Mouse (Mus musculus) liver, embryonic 15.5 days (tissue): ENCODE measurements around the gene Adamts13. TPM values are rescaled to one million over a fixed set of nuclear protein-coding genes. Genes with fewer than 3 reads are reported as not detected.
A peak's percentile ranks its signal among the peaks of the same experiment; 100 is the strongest.

Source experiments
- ATAC-seq: fragments of 200-750 bp; cut with Nextera tagmentation; 2 replicates; pipeline ENCODE4 v1.8.0; 2017; ENCODE audit warnings: moderate number of reproducible peaks, mild to moderate bottlenecking, moderate library complexity; ENCODE audit not compliant: insufficient read depth
- H3K27ac ChIP-seq: fragments of 300-500 bp; sonication (generic); replicated peaks from 2 replicates; pipeline ENCODE4 v1.5.1; 2015; ENCODE audit warnings: mild to moderate bottlenecking, inconsistent platforms
- H3K27me3 ChIP-seq: fragments of 300-500 bp; sonication (generic); 2 replicates; pipeline ENCODE4 v1.6.1; 2015; ENCODE audit warnings: mild to moderate bottlenecking, inconsistent platforms
- H3K36me3 ChIP-seq: fragments of 300-500 bp; sonication (generic); replicated peaks from 2 replicates; pipeline ENCODE4 v1.6.1; 2015; ENCODE audit warnings: moderate library complexity, mild to moderate bottlenecking, inconsistent platforms
- H3K4me1 ChIP-seq: fragments of 300-500 bp; sonication (generic); replicated peaks from 2 replicates; pipeline ENCODE4 v1.6.1; 2015; ENCODE audit warnings: inconsistent platforms
- H3K4me2 ChIP-seq: fragments of 300-500 bp; sonication (generic); 2 replicates; pipeline ENCODE4 v1.6.1; 2015; ENCODE audit warnings: moderate library complexity, mild to moderate bottlenecking, inconsistent platforms
- H3K4me3 ChIP-seq: fragments of 300-500 bp; sonication (generic); replicated peaks from 2 replicates; pipeline ENCODE4 v1.5.1; 2015; ENCODE audit warnings: mild to moderate bottlenecking, inconsistent platforms
- H3K9ac ChIP-seq: fragments of 300-500 bp; sonication (generic); 2 replicates; pipeline ENCODE4 v1.6.1; 2015; ENCODE audit warnings: moderate library complexity, mild to moderate bottlenecking, inconsistent platforms
- H3K9me3 ChIP-seq: fragments of 300-500 bp; sonication (generic); replicated peaks from 2 replicates; pipeline ENCODE4 v1.6.1; 2016; ENCODE audit warnings: inconsistent platforms
- WGBS: fragments of 180-500 bp; shearing (Covaris S2); methylation state at CpG from one replicate; pipeline ENCODE4 v1.1.7; 2015; ENCODE audit warnings: mixed read lengths; ENCODE audit not compliant: insufficient replicate concordance; 5-methylcytosine and 5-hydroxymethylcytosine counted together
- polyA plus RNA-seq: library from polyadenylated mRNA; unstranded; fragments of >200 nt; fragmentation: Nextera tagmentation; extraction: Ambion mirVana; gene quantifications from 2 replicates; pipeline ENCODE4 v1.2.1, GENCODE M21; 2015

The Adamts13 gene
- 1.6 and 2.0 TPM in 2 replicates for polyA plus RNA-seq

GRCm38 (mm10) chr2:26973116-26973515 is at the start of gene Adamts13:
TSS of gene Adamts13 (plus strand) at chr2:26973416.
- no peak within 1 kb of the TSS for H3K4me3 ChIP-seq
- H3K4me1 ChIP-seq = no peaks in the 10 kb centered on the region; the same call in 1 of the 2 replicates
- H3K27ac ChIP-seq = 0 out of 2 replicates have a peak within 1 kb of the TSS, but pooled peaks have one; percentile 9
- H3K4me2 ChIP-seq = no peak within 1 kb of the TSS
- 29% methylated on average over 3 of the region's 3 CpGs for WGBS
- no peak within 1 kb of the TSS for H3K9ac ChIP-seq
- no peaks in the 10 kb centered on the region for H3K9me3 ChIP-seq
- H3K36me3 ChIP-seq = no peaks in the 10 kb centered on the region
- peak; percentile 34; the same call in 1 of the 2 replicates for ATAC-seq
- H3K27me3 ChIP-seq = no peaks in the 10 kb centered on the region; the same call in 1 of the 2 replicates

DNA sequence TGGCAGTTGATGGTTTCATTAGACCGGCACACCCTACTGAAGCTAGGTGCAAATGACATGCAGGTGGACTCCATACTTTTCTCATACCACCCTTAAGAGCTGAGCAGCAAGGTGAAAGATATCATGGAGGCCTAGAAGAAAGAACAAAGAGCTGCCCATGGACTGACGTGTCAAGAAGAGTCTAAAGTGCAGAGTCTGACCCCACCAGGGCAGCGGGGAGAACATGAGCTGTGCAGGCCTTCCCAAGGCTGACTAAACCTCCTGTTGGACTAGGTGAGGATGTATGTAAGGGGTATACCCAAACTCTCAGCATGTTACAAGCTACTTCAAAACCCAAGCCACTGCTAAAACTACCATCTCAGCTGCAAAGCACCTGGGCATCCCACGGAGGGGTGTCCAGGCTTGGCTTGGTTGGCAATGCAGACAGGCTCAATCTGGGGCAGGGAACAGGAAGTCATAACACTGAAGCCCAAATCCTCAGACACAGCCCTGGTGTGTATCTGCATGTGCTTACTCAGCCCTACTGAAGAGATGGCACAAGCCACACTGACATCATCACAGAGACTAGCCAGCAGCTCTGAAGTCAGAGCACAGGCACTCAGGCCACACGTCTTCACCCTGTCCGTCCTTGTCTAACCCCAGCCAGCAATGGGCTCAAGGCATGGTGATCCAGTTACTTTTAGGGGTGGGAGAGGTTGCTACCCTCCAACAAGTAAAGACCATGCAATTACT is 45.3 kb upstream of the Adamts13 start:
- H3K4me3 ChIP-seq = no peak overlapping the region
- no peak for ATAC-seq
- WGBS = 76% methylated on average over 6 of the region's 6 CpGs
- no peaks in the 10 kb centered on the region for H3K9me3 ChIP-seq
- H3K9ac ChIP-seq = no peak overlapping the region
- no peak overlapping the region for H3K27ac ChIP-seq
- H3K27me3 ChIP-seq = no peaks in the 10 kb centered on the region
- no peak overlapping the region for H3K4me2 ChIP-seq
- H3K36me3 ChIP-seq = peaks cover 87% of the 10 kb centered on the region
- peaks cover 49% of the 10 kb centered on the region for H3K4me1 ChIP-seq

DNA sequence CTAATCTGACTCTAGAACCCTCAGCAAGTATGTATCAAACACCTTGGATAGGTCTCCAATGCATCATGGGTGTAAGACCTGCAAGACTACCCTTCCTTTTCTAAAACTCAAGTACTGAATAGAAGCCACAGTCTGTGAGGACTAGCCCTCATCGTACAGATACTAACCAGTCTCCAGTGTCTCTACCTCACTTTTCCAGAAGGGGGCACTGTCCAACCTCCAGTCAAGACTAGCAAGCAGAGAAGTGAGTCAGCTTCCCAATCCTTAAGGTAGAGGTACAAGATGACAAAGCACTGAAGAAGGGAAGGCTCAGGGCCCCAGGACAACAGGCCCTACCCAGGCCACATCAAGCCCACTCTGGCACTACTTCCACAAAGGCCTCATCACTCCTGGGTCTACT is 42.8 kb upstream of the Adamts13 start:
- Histone ChIP-seq H3K36me3 (peaks cover 62% of the 10 kb centered on the region), H3K9ac (no peak overlapping the region), H3K27me3 (no peaks in the 10 kb centered on the region), H3K4me2 (peak overlapping the region; percentile 94), H3K9me3 (no peaks in the 10 kb centered on the region), H3K4me3 (no peak overlapping the region), H3K27ac (no peak overlapping the region), H3K4me1 (peaks cover 63% of the 10 kb centered on the region)
- ATAC-seq = no peak
- 19% methylated on average over 1 of the region's 1 CpGs for WGBS

GRCm38 (mm10) chr2:26932473-26933303 is 40.5 kb upstream of the Adamts13 start:
- under 1% methylated on average over 49 of the region's 49 CpGs for WGBS
- Histone ChIP-seq H3K9ac (peak overlapping the region; percentile 99), H3K9me3 (no peaks in the 10 kb centered on the region), H3K27ac (peak overlapping the region; percentile 84), H3K4me3 (peak overlapping the region; percentile 94), H3K4me1 (peaks cover 67% of the 10 kb centered on the region), H3K36me3 (peaks cover 39% of the 10 kb centered on the region), H3K4me2 (peak overlapping the region; percentile 94), H3K27me3 (no peaks in the 10 kb centered on the region)
- ATAC-seq = peak; percentile 26

DNA sequence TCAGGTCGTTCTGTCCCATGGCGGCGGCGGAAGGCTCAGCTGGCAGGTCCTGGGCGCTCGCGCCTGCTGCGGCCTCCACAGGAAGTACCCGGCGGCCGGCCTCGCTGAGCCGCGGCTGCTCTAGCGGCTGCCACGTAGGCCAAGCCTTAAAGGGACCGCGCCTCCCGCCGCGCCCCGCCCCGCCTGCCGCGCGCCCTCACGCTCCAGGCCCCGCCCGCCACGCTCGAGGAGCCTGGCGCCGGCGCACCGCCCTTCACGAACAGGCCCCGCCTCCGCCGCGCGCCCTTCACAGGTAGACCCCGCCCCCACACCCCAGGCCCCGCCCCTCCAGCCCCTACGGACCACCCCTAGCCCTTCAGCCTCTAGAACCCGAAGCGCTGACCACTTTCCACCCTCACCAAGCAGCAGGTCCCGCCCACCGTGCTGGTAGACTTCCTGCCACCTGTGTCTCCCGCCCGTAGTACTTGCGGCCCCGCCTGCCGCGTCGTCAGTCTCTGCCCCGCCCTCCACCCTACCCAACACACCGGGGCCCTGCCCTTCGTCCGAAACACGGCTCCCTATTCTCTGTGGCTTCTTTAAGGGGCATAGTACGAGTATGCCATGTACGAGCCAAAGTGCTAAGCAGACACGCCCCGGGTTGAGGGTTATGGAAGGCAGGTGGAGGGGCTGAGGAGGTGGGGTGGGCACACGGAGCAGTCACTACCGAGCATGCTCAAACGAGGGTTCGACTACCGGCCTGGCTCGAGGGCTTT is 39.7 kb upstream of the Adamts13 start, which contains the start of the genes Surf4 and Stkld1:
Surf4 (minus strand) TSS at position 625 of the 752 bp plus-strand sequence.
Stkld1 (plus strand) TSS at position 744 of the 752 bp plus-strand sequence.
- WGBS = under 1% methylated on average over 70 of the region's 70 CpGs
- H3K36me3 ChIP-seq = peaks cover 32% of the 10 kb centered on the region
- peaks cover 60% of the 10 kb centered on the region for H3K4me1 ChIP-seq
- H3K9ac ChIP-seq = peak within 1 kb of the TSS; percentile 99
- H3K27ac ChIP-seq = peak within 1 kb of the TSS; percentile 84
- H3K4me2 ChIP-seq = peak within 1 kb of the TSS; percentile 94
- H3K27me3 ChIP-seq = no peaks in the 10 kb centered on the region
- H3K9me3 ChIP-seq = no peaks in the 10 kb centered on the region
- peak; percentile 93 for ATAC-seq
- peak within 1 kb of the TSS; percentile 94 for H3K4me3 ChIP-seq

- H3K4me2 ChIP-seq = no peak overlapping the region; the same call in 1 of the 2 replicates
- no peak for ATAC-seq
- H3K9me3 ChIP-seq = no peaks in the 10 kb centered on the region
- no peaks in the 10 kb centered on the region for H3K27me3 ChIP-seq
- WGBS = 21% methylated on average over 2 of the region's 2 CpGs
- peaks cover 45% of the 10 kb centered on the region for H3K4me1 ChIP-seq
- H3K36me3 ChIP-seq = peaks cover 14% of the 10 kb centered on the region
- H3K9ac ChIP-seq = no peak overlapping the region
- no peak overlapping the region for H3K27ac ChIP-seq
- no peak overlapping the region for H3K4me3 ChIP-seq
Measured at GRCm38 (mm10) chr2:26935286-26935685, 37.9 kb upstream of the Adamts13 start.

DNA sequence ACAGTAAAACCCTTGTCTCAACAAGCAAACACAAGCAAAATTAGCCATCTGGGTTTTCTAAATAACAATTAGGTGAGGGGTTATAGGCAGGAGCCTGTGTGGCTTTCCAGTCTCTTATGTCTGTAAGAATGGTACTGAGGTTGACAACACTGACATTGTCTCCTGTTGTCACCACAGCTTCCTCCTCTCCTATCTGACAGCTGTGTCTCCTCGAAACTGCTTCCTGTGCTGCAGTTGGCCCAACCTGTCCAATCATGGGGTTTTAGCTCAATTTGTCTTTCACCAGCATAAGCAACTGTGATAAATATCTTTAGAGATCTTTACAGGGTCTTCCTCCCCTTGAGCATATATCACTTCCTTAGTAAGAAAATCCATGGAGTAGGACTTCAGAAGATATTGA is 36.8 kb upstream of the Adamts13 start:
- 5% methylated on average over 1 of the region's 1 CpGs for WGBS

DNA sequence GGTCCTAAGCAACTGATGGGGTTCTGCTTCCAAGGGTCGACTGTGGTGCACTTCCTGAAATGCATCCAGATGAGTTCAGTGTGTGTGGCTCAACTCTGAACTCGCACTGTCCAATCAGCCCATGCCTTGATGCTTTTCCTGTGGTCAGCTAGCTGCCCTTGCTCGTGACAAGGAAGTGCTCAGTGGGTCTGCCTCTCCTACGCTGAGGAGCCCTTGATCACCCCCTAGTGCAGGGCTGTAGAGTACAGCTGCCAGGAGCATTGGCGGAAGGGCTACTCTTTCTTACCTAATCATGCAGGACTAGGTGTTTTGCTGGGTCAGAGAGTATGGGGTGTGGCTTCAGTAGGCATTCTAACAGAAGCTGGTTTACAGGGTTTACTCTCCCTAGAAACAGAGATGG is 31.7 kb upstream of the Adamts13 start:
- ATAC-seq = 0 out of 2 replicates have a peak, but pooled peaks have one; percentile 28

More for the DNA sequence above, 36.8 kb upstream of the Adamts13 start:
- Histone ChIP-seq H3K27ac (no peak overlapping the region), H3K36me3 (peaks cover 3% of the 10 kb centered on the region; the same call in 1 of the 2 replicates), H3K9ac (no peak overlapping the region), H3K27me3 (no peaks in the 10 kb centered on the region), H3K4me2 (no peak overlapping the region), H3K4me1 (peaks cover 33% of the 10 kb centered on the region), H3K4me3 (no peak overlapping the region), H3K9me3 (no peaks in the 10 kb centered on the region)
- ATAC-seq = no peak

GRCm38 (mm10) chr2:26943253-26943652 is 30.0 kb upstream of the Adamts13 start:
- WGBS = 41% methylated on average over 3 of the region's 3 CpGs
- Histone ChIP-seq H3K27ac (no peak overlapping the region), H3K4me3 (no peak overlapping the region), H3K9me3 (no peaks in the 10 kb centered on the region), H3K9ac (no peak overlapping the region), H3K4me1 (no peaks in the 10 kb centered on the region), H3K36me3 (no peaks in the 10 kb centered on the region), H3K27me3 (no peaks in the 10 kb centered on the region), H3K4me2 (no peak overlapping the region)
- no peak for ATAC-seq

More for the DNA sequence above, 31.7 kb upstream of the Adamts13 start:
- no peak overlapping the region for H3K4me2 ChIP-seq
- no peak overlapping the region for H3K27ac ChIP-seq
- no peaks in the 10 kb centered on the region for H3K9me3 ChIP-seq
- no peaks in the 10 kb centered on the region for H3K36me3 ChIP-seq
- WGBS = 19% methylated on average over 5 of the region's 5 CpGs
- no peaks in the 10 kb centered on the region for H3K27me3 ChIP-seq
- no peaks in the 10 kb centered on the region for H3K4me1 ChIP-seq
- H3K4me3 ChIP-seq = no peak overlapping the region
- no peak overlapping the region for H3K9ac ChIP-seq

GRCm38 (mm10) chr2:26950411-26950810 is 22.8 kb upstream of the Adamts13 start:
- Histone ChIP-seq H3K36me3 (peaks cover 49% of the 10 kb centered on the region), H3K9ac (no peak overlapping the region), H3K27me3 (no peaks in the 10 kb centered on the region), H3K27ac (no peak overlapping the region), H3K9me3 (no peaks in the 10 kb centered on the region), H3K4me1 (no peaks in the 10 kb centered on the region), H3K4me2 (no peak overlapping the region), H3K4me3 (no peak overlapping the region)
- ATAC-seq = no peak
- 59% methylated on average over 2 of the region's 2 CpGs for WGBS
